Mouse (Mus musculus) heart, embryonic 10.5 days (tissue): Measurements from ENCODE around the gene Tmem107. TPM values are rescaled to one million over a fixed set of nuclear protein-coding genes. Genes with fewer than 3 reads are reported as not detected.

Experiments used
- DNase-seq: peaks from one replicate; pipeline ENCODE4 v3.0.0-alpha.2; 2017; ENCODE audit warnings: low spot score
- H3K27ac ChIP-seq: fragments of 300-500 bp; sonication (generic); 2 replicates; pipeline ENCODE4 v1.5.1; 2016; ENCODE audit warnings: mild to moderate bottlenecking
- H3K27me3 ChIP-seq: fragments of 300-500 bp; sonication (generic); 2 replicates; pipeline ENCODE4 v1.6.1; 2016; ENCODE audit warnings: mild to moderate bottlenecking; ENCODE audit not compliant: poor library complexity, insufficient read depth, severe bottlenecking
- H3K36me3 ChIP-seq: fragments of 300-500 bp; sonication (generic); 2 replicates; pipeline ENCODE4 v1.6.1; 2016; ENCODE audit warnings: mild to moderate bottlenecking, moderate library complexity
- H3K4me1 ChIP-seq: fragments of 300-500 bp; sonication (generic); 2 replicates; pipeline ENCODE4 v1.6.1; 2016; ENCODE audit warnings: mild to moderate bottlenecking
- H3K4me3 ChIP-seq: fragments of 300-500 bp; sonication (generic); 2 replicates; pipeline ENCODE4 v1.5.1; 2016; ENCODE audit warnings: mild to moderate bottlenecking, moderate library complexity
- H3K9me3 ChIP-seq: fragments of 300-500 bp; sonication (generic); 2 replicates; pipeline ENCODE4 v1.6.1; 2016; ENCODE audit warnings: mild to moderate bottlenecking, moderate library complexity
- WGBS: fragments of 180-500 bp; shearing (Covaris S2); methylation state at CpG from one replicate; pipeline ENCODE4 v1.1.7; 2016; 5-methylcytosine and 5-hydroxymethylcytosine counted together
- polyA plus RNA-seq: library from polyadenylated mRNA; unstranded; fragments of >200 nt; fragmentation: Nextera tagmentation; extraction: Ambion mirVana; gene quantifications from 2 replicates; pipeline ENCODE4 v1.2.1, GENCODE M21; 2016

The Tmem107 gene
- polyA plus RNA-seq, 1 experiment from 2014 or later = 30.4 TPM

GRCm38 (mm10) chr11:69102403-69102725, 31.8 kb downstream of the Tmem107 start:
- Histone ChIP-seq H3K4me1 (peaks cover 42% of the 10 kb centered on the region), H3K36me3 (peaks cover 70% of the 10 kb centered on the region), H3K27ac (no peak overlapping the region), H3K27me3 (no peaks in the 10 kb centered on the region), H3K9me3 (no peaks in the 10 kb centered on the region), H3K4me3 (no peak overlapping the region)
- WGBS = 94% methylated on average over 7 of the region's 7 CpGs
- no peak for DNase-seq

GRCm38 (mm10) chr11:69103121-69103520, 32.5 kb downstream of the Tmem107 start:
- WGBS = 94% methylated on average over 14 of the region's 14 CpGs
- Histone ChIP-seq H3K4me1 (peaks cover 36% of the 10 kb centered on the region), H3K27me3 (no peaks in the 10 kb centered on the region), H3K4me3 (no peak overlapping the region), H3K27ac (no peak overlapping the region), H3K9me3 (no peaks in the 10 kb centered on the region), H3K36me3 (peaks cover 78% of the 10 kb centered on the region)
- DNase-seq = no peak

- Histone ChIP-seq H3K27ac (no peak overlapping the region), H3K9me3 (no peaks in the 10 kb centered on the region), H3K4me3 (0 out of 2 replicates have a peak overlapping the region, but pooled peaks have one; percentile 3), H3K36me3 (peaks cover 84% of the 10 kb centered on the region), H3K4me1 (peaks cover 29% of the 10 kb centered on the region), H3K27me3 (no peaks in the 10 kb centered on the region)
- 85% methylated on average over 15 of the region's 15 CpGs for WGBS
- DNase-seq = no peak
Measured at GRCm38 (mm10) chr11:69103531-69104435, 33.2 kb downstream of the Tmem107 start.

GRCm38 (mm10) chr11:69104487-69104886, 33.9 kb downstream of the Tmem107 start:
- Histone ChIP-seq H3K9me3 (no peaks in the 10 kb centered on the region), H3K4me3 (0 out of 2 replicates have a peak overlapping the region, but pooled peaks have one; percentile 3), H3K27ac (no peak overlapping the region), H3K4me1 (peaks cover 28% of the 10 kb centered on the region), H3K36me3 (peaks cover 91% of the 10 kb centered on the region), H3K27me3 (no peaks in the 10 kb centered on the region)
- no peak for DNase-seq
- WGBS = 90% methylated on average over 14 of the region's 14 CpGs

GRCm38 (mm10) chr11:69105227-69105626, 34.6 kb downstream of the Tmem107 start:
- Histone ChIP-seq H3K27ac (no peak overlapping the region), H3K4me3 (no peak overlapping the region), H3K9me3 (no peaks in the 10 kb centered on the region), H3K36me3 (peaks cover 93% of the 10 kb centered on the region), H3K27me3 (no peaks in the 10 kb centered on the region), H3K4me1 (peaks cover 24% of the 10 kb centered on the region)
- no peak for DNase-seq
- 84% methylated on average over 6 of the region's 6 CpGs for WGBS

GRCm38 (mm10) chr11:69105796-69106195, 35.2 kb downstream of the Tmem107 start:
- Histone ChIP-seq H3K36me3 (peaks cover 88% of the 10 kb centered on the region), H3K27ac (no peak overlapping the region), H3K4me1 (peaks cover 19% of the 10 kb centered on the region), H3K4me3 (no peak overlapping the region), H3K9me3 (no peaks in the 10 kb centered on the region), H3K27me3 (no peaks in the 10 kb centered on the region)
- WGBS = 84% methylated on average over 2 of the region's 2 CpGs
- DNase-seq = no peak

- no peaks in the 10 kb centered on the region for H3K9me3 ChIP-seq
- H3K4me1 ChIP-seq = peaks cover 14% of the 10 kb centered on the region
- H3K36me3 ChIP-seq = peaks cover 83% of the 10 kb centered on the region
- 89% methylated on average over 11 of the region's 11 CpGs for WGBS
- 0 out of 2 replicates have a peak overlapping the region, but pooled peaks have one; percentile 5 for H3K4me3 ChIP-seq
- no peak overlapping the region for H3K27ac ChIP-seq
- no peaks in the 10 kb centered on the region for H3K27me3 ChIP-seq
- no peak for DNase-seq
Measured at GRCm38 (mm10) chr11:69106299-69106698, 35.7 kb downstream of the Tmem107 start.

GRCm38 (mm10) chr11:69106842-69107241, 36.2 kb downstream of the Tmem107 start:
- 0 out of 2 replicates have a peak overlapping the region, but pooled peaks have one; percentile 9 for H3K4me3 ChIP-seq
- no peaks in the 10 kb centered on the region for H3K9me3 ChIP-seq
- H3K27ac ChIP-seq = no peak overlapping the region
- 87% methylated on average over 11 of the region's 11 CpGs for WGBS
- H3K27me3 ChIP-seq = no peaks in the 10 kb centered on the region
- DNase-seq = no peak
- H3K36me3 ChIP-seq = peaks cover 78% of the 10 kb centered on the region
- peaks cover 18% of the 10 kb centered on the region for H3K4me1 ChIP-seq

GRCm38 (mm10) chr11:69107676-69108075, 37.1 kb downstream of the Tmem107 start:
- DNase-seq = no peak
- Histone ChIP-seq H3K27ac (no peak overlapping the region), H3K4me3 (no peak overlapping the region), H3K9me3 (no peaks in the 10 kb centered on the region), H3K36me3 (peaks cover 69% of the 10 kb centered on the region), H3K27me3 (no peaks in the 10 kb centered on the region), H3K4me1 (peaks cover 26% of the 10 kb centered on the region)
- WGBS = 83% methylated on average over 11 of the region's 11 CpGs

GRCm38 (mm10) chr11:69108223-69108622, 37.6 kb downstream of the Tmem107 start:
- Histone ChIP-seq H3K36me3 (peaks cover 64% of the 10 kb centered on the region), H3K27me3 (no peaks in the 10 kb centered on the region), H3K9me3 (no peaks in the 10 kb centered on the region), H3K4me3 (no peak overlapping the region), H3K4me1 (peaks cover 26% of the 10 kb centered on the region), H3K27ac (no peak overlapping the region)
- no peak for DNase-seq
- WGBS = 93% methylated on average over 9 of the region's 9 CpGs

- H3K4me1 ChIP-seq = peaks cover 26% of the 10 kb centered on the region
Measured at GRCm38 (mm10) chr11:69109032-69109900, 38.7 kb downstream of the Tmem107 start.

GRCm38 (mm10) chr11:69110319-69111046, 39.9 kb downstream of the Tmem107 start:
- peak; percentile 94 for DNase-seq
- Histone ChIP-seq H3K27me3 (peaks cover 18% of the 10 kb centered on the region; the same call in 1 of the 2 replicates), H3K27ac (peak overlapping the region; percentile 86), H3K4me1 (peaks cover 26% of the 10 kb centered on the region), H3K9me3 (no peaks in the 10 kb centered on the region), H3K4me3 (peak overlapping the region; percentile 65), H3K36me3 (peaks cover 41% of the 10 kb centered on the region)
- under 1% methylated on average over 30 of the region's 30 CpGs for WGBS

More at GRCm38 (mm10) chr11:69109032-69109900, 38.7 kb downstream of the Tmem107 start:
- DNase-seq = no peak
- Histone ChIP-seq H3K4me3 (peak overlapping the region; percentile 65), H3K9me3 (no peaks in the 10 kb centered on the region), H3K27me3 (peaks cover 7% of the 10 kb centered on the region; the same call in 1 of the 2 replicates), H3K27ac (no peak overlapping the region; the same call in 1 of the 2 replicates), H3K36me3 (peaks cover 54% of the 10 kb centered on the region)
- WGBS = 76% methylated on average over 13 of the region's 13 CpGs
